Mouse (Mus musculus) olfactory bulb, adult 2 months (tissue): Measurements from ENCODE around the gene Tnfsf9. TPM values are rescaled to one million over a fixed set of nuclear protein-coding genes. Genes with fewer than 3 reads are reported as not detected.

Experiments
- H3K27ac ChIP-seq: fragments of 200-500 bp; 2 replicates; pipeline ENCODE4 v1.5.1; 2012; ENCODE audit warnings: low read depth, low read length; ENCODE audit not compliant: insufficient read depth
- H3K4me1 ChIP-seq: fragments of 200-500 bp; 2 replicates; pipeline ENCODE4 v1.6.1; 2012; ENCODE audit warnings: low read length; ENCODE audit not compliant: control insufficient read depth, insufficient read depth
- H3K4me3 ChIP-seq: fragments of 200-500 bp; 2 replicates; pipeline ENCODE4 v1.5.1; 2012; ENCODE audit warnings: mild to moderate bottlenecking, low read depth, low read length, moderate library complexity; ENCODE audit not compliant: insufficient read depth
- CTCF ChIP-seq: fragments of 200-500 bp; IDR thresholded peaks from 2 replicates; pipeline ENCODE4 v1.5.1; 2012; ENCODE audit warnings: low read depth, mild to moderate bottlenecking, low read length, moderate library complexity; ENCODE audit not compliant: insufficient read depth
- POLR2A ChIP-seq: fragments of 200-500 bp; IDR thresholded peaks from 2 replicates; pipeline ENCODE4 v1.6.1; 2012; ENCODE audit warnings: mild to moderate bottlenecking, low read depth, low read length, moderate library complexity; ENCODE audit not compliant: insufficient read depth
- WGBS: fragments of 180-500 bp; shearing (Covaris S2); methylation state at CpG from one replicate; pipeline ENCODE4 v1.1.7; 2018; 5-methylcytosine and 5-hydroxymethylcytosine counted together
- polyA plus RNA-seq: library from polyadenylated mRNA; stranded (reverse); fragments of >200 nt; gene quantifications from 2 replicates; pipeline ENCODE4 v1.2.4, GENCODE M21; 2012; ENCODE audit warnings: low replicate concordance; ENCODE audit not compliant: missing spikeins, insufficient read depth, insufficient read length

The Tnfsf9 gene
- polyA plus RNA-seq, 1 experiment, result not detected

- Histone ChIP-seq H3K4me3 (no peak overlapping the region), H3K4me1 (no peaks in the 10 kb centered on the region), H3K27ac (no peak overlapping the region)
- WGBS, result 81% methylated on average over 3 of the region's 3 CpGs
- TF ChIP-seq POLR2A (no peak), CTCF (no peak)
These were observed 34.6 kb downstream of the Tnfsf9 start for GRCm38 (mm10) chr17:57139708-57140107.

- 87% methylated on average over 3 of the region's 3 CpGs for WGBS
- TF ChIP-seq POLR2A (no peak), CTCF (no peak)
- Histone ChIP-seq H3K27ac (no peak overlapping the region), H3K4me1 (peaks cover 3% of the 10 kb centered on the region; the same call in 1 of the 2 replicates), H3K4me3 (no peak overlapping the region)
These were observed 38.6 kb downstream of the Tnfsf9 start for GRCm38 (mm10) chr17:57143704-57144103.

GRCm38 (mm10) chr17:57145115-57145514 lies 40.0 kb downstream of the Tnfsf9 start:
- no peak for TF ChIP-seq POLR2A
- WGBS, result 88% methylated on average over 1 of the region's 1 CpGs
- Histone ChIP-seq H3K4me3 (no peak overlapping the region), H3K4me1 (peaks cover 12% of the 10 kb centered on the region), H3K27ac (no peak overlapping the region)

- H3K4me3 ChIP-seq, result no peak overlapping the region
- WGBS, result 86% methylated on average over 4 of the region's 4 CpGs
These were observed 43.2 kb downstream of the Tnfsf9 start for GRCm38 (mm10) chr17:57148343-57148742.

GRCm38 (mm10) chr17:57148994-57149803 lies 44.1 kb downstream of the Tnfsf9 start, which contains the start of gene Cd70:
Gene Cd70 (minus strand): TSS chr17:57149777.
- H3K27ac ChIP-seq, result no peak within 1 kb of the TSS
- WGBS, result 9% methylated on average over 39 of the region's 39 CpGs
- H3K4me1 ChIP-seq, result peaks cover 12% of the 10 kb centered on the region
- H3K4me3 ChIP-seq, result peak within 1 kb of the TSS; percentile 31
- TF ChIP-seq CTCF (peak; percentile 16; the same call in 1 of the 2 replicates), POLR2A (no peak)

More at GRCm38 (mm10) chr17:57148343-57148742, 43.2 kb downstream of the Tnfsf9 start:
- H3K4me1 ChIP-seq, result peaks cover 12% of the 10 kb centered on the region
- TF ChIP-seq POLR2A (no peak), CTCF (no peak)
- no peak overlapping the region for H3K27ac ChIP-seq

GRCm38 (mm10) chr17:57153006-57153405 lies 47.9 kb downstream of the Tnfsf9 start:
- TF ChIP-seq POLR2A, result no peak
- TF ChIP-seq CTCF, result no peak
- no peak overlapping the region for H3K4me3 ChIP-seq
- WGBS, result 92% methylated on average over 6 of the region's 6 CpGs
- H3K27ac ChIP-seq, result no peak overlapping the region
- peaks cover 12% of the 10 kb centered on the region for H3K4me1 ChIP-seq

- Histone ChIP-seq H3K4me1 (peaks cover 8% of the 10 kb centered on the region), H3K27ac (no peak overlapping the region), H3K4me3 (no peak overlapping the region)
- TF ChIP-seq CTCF, result no peak
- WGBS, result 86% methylated on average over 4 of the region's 4 CpGs
These were observed 48.7 kb downstream of the Tnfsf9 start for GRCm38 (mm10) chr17:57153787-57154186.

Other genes with a start within 250 kb of the Tnfsf9 start
- gene Acsbg2, start 230.9 kb upstream of the Tnfsf9 start, polyA plus RNA-seq, result not detected in 2 replicates
- not detected in 2 replicates for gene 1700061G19Rik, start 229.8 kb upstream of the Tnfsf9 start, polyA plus RNA-seq
- not detected in 2 replicates for gene Mllt1, start 169.9 kb upstream of the Tnfsf9 start, polyA plus RNA-seq
- not detected in 2 replicates for gene Acer1, start 123.2 kb upstream of the Tnfsf9 start, polyA plus RNA-seq
- not detected in 2 replicates for gene Clpp, start 115.0 kb upstream of the Tnfsf9 start, polyA plus RNA-seq
- not detected in 2 replicates for gene Alkbh7, start 108.0 kb upstream of the Tnfsf9 start, polyA plus RNA-seq
- gene Pspn, start 105.3 kb upstream of the Tnfsf9 start, polyA plus RNA-seq, result not detected in 2 replicates
- not detected in 2 replicates for gene Gtf2f1, start 94.0 kb upstream of the Tnfsf9 start, polyA plus RNA-seq
- gene Gm17949, start 93.9 kb upstream of the Tnfsf9 start, polyA plus RNA-seq, result not detected in 2 replicates
- gene Khsrp, start 73.8 kb upstream of the Tnfsf9 start, polyA plus RNA-seq, result 183 TPM in 1 of 2 replicates, not detected in the other
- not detected in 2 replicates for gene Slc25a41, start 63.7 kb upstream of the Tnfsf9 start, polyA plus RNA-seq
- not detected in 2 replicates for gene Crb3, start 46.2 kb upstream of the Tnfsf9 start, polyA plus RNA-seq
- gene Slc25a23, start 45.5 kb upstream of the Tnfsf9 start, polyA plus RNA-seq, result 526 and 583 TPM in 2 replicates
- gene Dennd1c, start 26.8 kb upstream of the Tnfsf9 start, polyA plus RNA-seq, result not detected in 2 replicates
- 276 TPM in 1 of 2 replicates, not detected in the other for gene Tubb4a, start 17.5 kb upstream of the Tnfsf9 start, polyA plus RNA-seq
- not detected in 2 replicates for gene Cd70, start 44.5 kb downstream of the Tnfsf9 start, polyA plus RNA-seq
- gene Tnfsf14, start 88.9 kb downstream of the Tnfsf9 start, polyA plus RNA-seq, result not detected in 2 replicates
- gene C3, start 122.8 kb downstream of the Tnfsf9 start, polyA plus RNA-seq, result not detected in 2 replicates
- not detected in 2 replicates for gene Gpr108, start 143.1 kb downstream of the Tnfsf9 start, polyA plus RNA-seq
- gene Trip10, start 144.1 kb downstream of the Tnfsf9 start, polyA plus RNA-seq, result not detected in 2 replicates
- gene Vav1, start 173.8 kb downstream of the Tnfsf9 start, polyA plus RNA-seq, result 215 TPM in 1 of 2 replicates, not detected in the other